Mouse (Mus musculus) lung, postnatal 0 days (tissue): Measurements from ENCODE around the gene Gm36245.

Source experiments
- CTCF ChIP-seq: IDR thresholded peaks from 2 replicates; pipeline ENCODE4 v1.5.1; 2016; ENCODE audit warnings: antibody characterized with exemption, mild to moderate bottlenecking
- EP300 ChIP-seq: IDR thresholded peaks from 2 replicates; pipeline ENCODE4 v1.6.1; 2016; ENCODE audit warnings: antibody characterized with exemption, mild to moderate bottlenecking, control low read depth

DNA sequence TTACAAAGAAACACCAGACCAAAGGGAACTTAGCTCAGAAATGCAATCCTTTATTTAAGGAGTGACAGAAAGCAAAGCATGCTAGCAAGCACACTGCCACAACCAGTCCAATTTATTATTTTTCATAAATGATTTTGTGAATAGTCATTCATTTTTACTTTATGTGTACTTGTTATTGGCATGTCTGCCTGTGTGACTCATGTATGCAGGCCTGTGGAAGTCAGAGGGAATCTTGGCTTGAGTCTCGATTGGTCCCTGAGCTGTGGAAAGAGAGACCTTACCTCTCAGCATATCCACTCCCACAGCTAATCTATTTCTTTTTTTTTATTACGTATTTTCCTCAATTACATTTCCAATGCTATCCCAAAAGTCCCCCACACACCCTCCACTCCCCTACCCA is 20.3 kb upstream of the Gm36245 start:
- no peak for TF ChIP-seq CTCF
- TF ChIP-seq EP300 = no peak
